Mouse (Mus musculus) spleen, adult 18-20 months (tissue): ENCODE data around the gene Nox3.

Source experiments
- DNase-seq, 2 experiments: peaks; one replicate each; pipeline ENCODE4 v3.0.0; 2022; ENCODE audit warnings: mixed read lengths in 2 of 2

The Nox3 gene

GRCm38 (mm10) chr17:3602954-3603672 is 92.9 kb downstream of the Nox3 start:
- DNase-seq = no peak

- DNase-seq = no peak
Measured at GRCm38 (mm10) chr17:3598393-3598792, 97.7 kb downstream of the Nox3 start.

DNA sequence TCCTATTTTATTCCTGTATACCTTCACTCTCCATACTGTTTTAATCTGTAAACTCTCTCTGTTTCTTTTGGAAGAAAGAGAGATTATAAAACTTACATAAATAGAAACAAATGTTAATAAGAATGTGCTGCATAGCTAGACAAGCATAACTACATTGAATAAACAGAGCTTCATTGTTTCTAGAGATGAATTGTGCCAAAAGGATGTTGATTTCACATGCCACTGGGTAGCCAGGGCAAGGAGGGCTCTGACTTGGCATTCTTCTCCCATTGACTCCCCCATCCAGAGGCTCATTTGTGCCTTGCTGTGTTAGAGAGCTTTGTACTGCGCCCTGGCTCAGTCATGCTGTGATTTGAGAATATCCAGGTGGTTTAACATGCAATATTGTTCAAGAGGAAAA is 98.2 kb downstream of the Nox3 start:
- DNase-seq = no peak

- no peak for DNase-seq
Measured at GRCm38 (mm10) chr17:3597130-3597529, 98.9 kb downstream of the Nox3 start.
